Mouse (Mus musculus) embryonic facial prominence, embryonic 10.5 days (tissue): ENCODE data around the gene Fat3. TPM values are rescaled to one million over a fixed set of nuclear protein-coding genes. Genes with fewer than 3 reads are reported as not detected.

Experiments
- DNase-seq: peaks from one replicate; pipeline ENCODE4 v3.0.0-alpha.2; 2017; ENCODE audit warnings: low spot score
- H3K27ac ChIP-seq: fragments of 300-500 bp; sonication (generic); replicated peaks from 2 replicates; pipeline ENCODE4 v1.5.1; 2016; ENCODE audit warnings: mild to moderate bottlenecking
- H3K27me3 ChIP-seq: fragments of 300-500 bp; sonication (generic); replicated peaks from 2 replicates; pipeline ENCODE4 v1.6.1; 2016; ENCODE audit warnings: low read depth, mild to moderate bottlenecking; ENCODE audit not compliant: poor library complexity, severe bottlenecking
- H3K36me3 ChIP-seq: fragments of 300-500 bp; sonication (generic); replicated peaks from 2 replicates; pipeline ENCODE4 v1.6.1; 2016; ENCODE audit warnings: mild to moderate bottlenecking, moderate library complexity
- H3K4me1 ChIP-seq: fragments of 300-500 bp; sonication (generic); 2 replicates; pipeline ENCODE4 v1.6.1; 2016
- H3K4me3 ChIP-seq: fragments of 300-500 bp; sonication (generic); 2 replicates; pipeline ENCODE4 v1.5.1; 2016; ENCODE audit warnings: mild to moderate bottlenecking, moderate library complexity
- H3K9me3 ChIP-seq: fragments of 300-500 bp; sonication (generic); 2 replicates; pipeline ENCODE4 v1.6.1; 2016; ENCODE audit warnings: mild to moderate bottlenecking
- WGBS: fragments of 180-500 bp; shearing (Covaris S2); methylation state at CpG from one replicate; pipeline ENCODE4 v1.1.7; 2016; 5-methylcytosine and 5-hydroxymethylcytosine counted together
- polyA plus RNA-seq: library from polyadenylated mRNA; unstranded; fragments of >200 nt; fragmentation: Nextera tagmentation; extraction: Ambion mirVana; gene quantifications from 2 replicates; pipeline ENCODE4 v1.2.1, GENCODE M21; 2016

Gene Fat3
- polyA plus RNA-seq, 1 experiment from 2014 or later = 2.8 TPM

GRCm38 (mm10) chr9:16398734-16399686 lies 102.1 kb downstream of the Fat3 start:
- Histone ChIP-seq H3K27ac (0 out of 2 replicates have a peak overlapping the region, but pooled peaks have one; percentile 6), H3K4me3 (no peak overlapping the region), H3K9me3 (no peaks in the 10 kb centered on the region), H3K27me3 (no peaks in the 10 kb centered on the region), H3K36me3 (no peaks in the 10 kb centered on the region), H3K4me1 (peaks cover 15% of the 10 kb centered on the region; the same call in 1 of the 2 replicates)
- WGBS = 59% methylated on average over 6 of the region's 6 CpGs
- no peak for DNase-seq

- WGBS = 59% methylated on average over 4 of the region's 4 CpGs
- Histone ChIP-seq H3K9me3 (no peaks in the 10 kb centered on the region), H3K27ac (no peak overlapping the region), H3K36me3 (no peaks in the 10 kb centered on the region), H3K4me1 (no peaks in the 10 kb centered on the region), H3K27me3 (no peaks in the 10 kb centered on the region), H3K4me3 (no peak overlapping the region)
- no peak for DNase-seq
Measured at GRCm38 (mm10) chr9:16389141-16389540, 111.9 kb downstream of the Fat3 start.

GRCm38 (mm10) chr9:16387527-16387926 lies 113.6 kb downstream of the Fat3 start:
- Histone ChIP-seq H3K27ac (no peak overlapping the region), H3K27me3 (no peaks in the 10 kb centered on the region), H3K9me3 (no peaks in the 10 kb centered on the region), H3K36me3 (no peaks in the 10 kb centered on the region), H3K4me1 (no peaks in the 10 kb centered on the region), H3K4me3 (no peak overlapping the region)
- DNase-seq = no peak

GRCm38 (mm10) chr9:16363713-16364112 lies 137.4 kb downstream of the Fat3 start:
- Histone ChIP-seq H3K4me3 (no peak overlapping the region), H3K36me3 (no peaks in the 10 kb centered on the region), H3K4me1 (peaks cover 9% of the 10 kb centered on the region), H3K27me3 (no peaks in the 10 kb centered on the region), H3K9me3 (no peaks in the 10 kb centered on the region), H3K27ac (no peak overlapping the region)
- DNase-seq = no peak
- 87% methylated on average over 3 of the region's 3 CpGs for WGBS

GRCm38 (mm10) chr9:16361811-16362210 lies 139.3 kb downstream of the Fat3 start:
- WGBS = 13% methylated on average over 5 of the region's 5 CpGs
- no peaks in the 10 kb centered on the region for H3K36me3 ChIP-seq
- 0 out of 2 replicates have a peak overlapping the region, but pooled peaks have one; percentile 14 for H3K27ac ChIP-seq
- no peaks in the 10 kb centered on the region for H3K27me3 ChIP-seq
- H3K4me3 ChIP-seq = no peak overlapping the region
- no peak for DNase-seq
- no peaks in the 10 kb centered on the region for H3K9me3 ChIP-seq
- peaks cover 9% of the 10 kb centered on the region for H3K4me1 ChIP-seq

- no peaks in the 10 kb centered on the region for H3K9me3 ChIP-seq
- H3K36me3 ChIP-seq = no peaks in the 10 kb centered on the region
- whole genome bisulfite sequencing = 84% methylated on average over 4 of the region's 4 CpGs
- H3K27ac ChIP-seq = no peak overlapping the region
- no peak overlapping the region for H3K4me3 ChIP-seq
- H3K4me1 ChIP-seq = peaks cover 16% of the 10 kb centered on the region
- DNase-seq = no peak
- H3K27me3 ChIP-seq = no peaks in the 10 kb centered on the region
Measured at GRCm38 (mm10) chr9:16356636-16357035, 144.4 kb downstream of the Fat3 start.

- H3K4me1 ChIP-seq = peaks cover 15% of the 10 kb centered on the region
- WGBS = 22% methylated on average over 1 of the region's 1 CpGs
- H3K27me3 ChIP-seq = no peaks in the 10 kb centered on the region
- DNase-seq = no peak
- no peak overlapping the region for H3K27ac ChIP-seq
- no peak overlapping the region for H3K4me3 ChIP-seq
- no peaks in the 10 kb centered on the region for H3K36me3 ChIP-seq
- no peaks in the 10 kb centered on the region for H3K9me3 ChIP-seq
Measured at GRCm38 (mm10) chr9:16354906-16355305, 146.2 kb downstream of the Fat3 start.

- H3K9me3 ChIP-seq = no peaks in the 10 kb centered on the region
- no peak overlapping the region; the same call in 1 of the 2 replicates for H3K27ac ChIP-seq
- H3K36me3 ChIP-seq = no peaks in the 10 kb centered on the region
- H3K4me1 ChIP-seq = peaks cover 15% of the 10 kb centered on the region
- WGBS = 27% methylated on average over 4 of the region's 4 CpGs
- no peak overlapping the region for H3K4me3 ChIP-seq
- no peaks in the 10 kb centered on the region for H3K27me3 ChIP-seq
- no peak for DNase-seq
Measured at GRCm38 (mm10) chr9:16353049-16353724, 147.9 kb downstream of the Fat3 start.

GRCm38 (mm10) chr9:16352486-16353048 lies 148.5 kb downstream of the Fat3 start:
- no peaks in the 10 kb centered on the region for H3K36me3 ChIP-seq
- H3K4me3 ChIP-seq = no peak overlapping the region
- DNase-seq = no peak
- no peak overlapping the region; the same call in 1 of the 2 replicates for H3K27ac ChIP-seq
- peaks cover 15% of the 10 kb centered on the region for H3K4me1 ChIP-seq
- WGBS = 45% methylated on average over 4 of the region's 4 CpGs
- no peaks in the 10 kb centered on the region for H3K9me3 ChIP-seq
- no peaks in the 10 kb centered on the region for H3K27me3 ChIP-seq

- H3K27ac ChIP-seq = no peak overlapping the region
- WGBS = 87% methylated on average over 11 of the region's 11 CpGs
- no peaks in the 10 kb centered on the region for H3K27me3 ChIP-seq
- H3K9me3 ChIP-seq = no peaks in the 10 kb centered on the region
- DNase-seq = no peak
- H3K4me3 ChIP-seq = no peak overlapping the region
- H3K4me1 ChIP-seq = no peaks in the 10 kb centered on the region
- no peaks in the 10 kb centered on the region for H3K36me3 ChIP-seq
Measured at GRCm38 (mm10) chr9:16344902-16345855, 155.9 kb downstream of the Fat3 start.

GRCm38 (mm10) chr9:16343191-16343590 lies 157.9 kb downstream of the Fat3 start:
- Histone ChIP-seq H3K27me3 (no peaks in the 10 kb centered on the region), H3K4me3 (no peak overlapping the region), H3K27ac (no peak overlapping the region), H3K9me3 (no peaks in the 10 kb centered on the region), H3K36me3 (no peaks in the 10 kb centered on the region), H3K4me1 (no peaks in the 10 kb centered on the region)
- DNase-seq = no peak
- WGBS = 91% methylated on average over 2 of the region's 2 CpGs

- Histone ChIP-seq H3K27me3 (no peaks in the 10 kb centered on the region), H3K27ac (no peak overlapping the region), H3K36me3 (no peaks in the 10 kb centered on the region), H3K4me1 (no peaks in the 10 kb centered on the region), H3K4me3 (no peak overlapping the region), H3K9me3 (no peaks in the 10 kb centered on the region)
- DNase-seq = no peak
- WGBS = 85% methylated on average over 8 of the region's 8 CpGs
Measured at GRCm38 (mm10) chr9:16342577-16342976, 158.5 kb downstream of the Fat3 start.
